Mouse (Mus musculus) testis, adult 2 months (tissue): ENCODE data around the gene Gpr142.

Source experiments
- CTCF ChIP-seq: fragments of 200-500 bp; IDR thresholded peaks from 2 replicates; pipeline ENCODE4 v1.5.1; 2012; ENCODE audit warnings: low read depth, mild to moderate bottlenecking, inconsistent platforms, low read length, moderate library complexity; ENCODE audit not compliant: control insufficient read depth, insufficient read depth, insufficient replicate concordance
- POLR2A ChIP-seq: fragments of 200-500 bp; IDR thresholded peaks from 2 replicates; pipeline ENCODE4 v1.6.1; 2012; ENCODE audit warnings: low read depth, mild to moderate bottlenecking, inconsistent platforms, low read length, moderate library complexity; ENCODE audit not compliant: control insufficient read depth

DNA sequence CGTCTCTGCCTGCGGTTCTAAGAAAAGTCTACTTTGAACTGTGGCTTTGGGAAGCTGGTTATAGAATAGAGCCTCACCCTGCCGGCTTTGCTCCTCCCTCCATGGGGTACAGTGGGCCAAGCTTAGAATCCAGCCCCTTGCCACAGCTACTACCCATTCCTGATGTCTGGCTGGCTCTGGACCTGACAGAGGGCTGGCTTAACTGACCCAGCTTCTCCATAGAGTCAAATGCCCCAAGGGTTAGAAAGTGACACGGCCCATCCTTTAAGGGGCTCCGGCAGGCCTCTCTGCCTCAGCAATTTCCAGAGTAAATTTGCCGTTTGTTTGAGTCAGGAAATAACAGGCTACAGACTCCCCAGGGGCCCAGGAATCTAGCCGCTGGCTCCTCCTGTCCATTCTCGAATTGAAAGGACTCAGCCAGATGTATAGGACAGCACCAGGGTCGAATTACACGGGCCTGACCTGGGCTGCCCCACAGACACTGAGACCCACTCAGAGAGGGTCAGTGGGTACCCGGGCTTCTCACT lies 24.5 kb downstream of the Gpr142 start:
- TF ChIP-seq POLR2A: no peak
- no peak for TF ChIP-seq CTCF
